Mouse (Mus musculus): Measurements from ENCODE around the gene Lzts2. TPM values are rescaled to one million over a fixed set of nuclear protein-coding genes. Genes with fewer than 3 reads are reported as not detected.

Lzts2 gene
- total and polyA plus RNA-seq, 2 experiments from 2014 or later = 17.0 to 44.7 TPM

GRCm38 (mm10) chr19:45047935-45048643 lies 33.9 kb downstream of the Lzts2 start:
- Histone ChIP-seq H3K9ac (replicated peaks; ENCODE audit: low read length) (peak overlapping the region; percentile 66), H3K4me1 (ENCODE audit: insufficient read depth, low read length) (peaks cover 8% of the 10 kb centered on the region; the same call in 1 of the 2 replicates), H3K27ac (peak overlapping the region; percentile 91), H3K4me2 (ENCODE audit: low read depth, low read length) (peak overlapping the region; percentile 87), H3K4me3 (ENCODE audit: low read length) (peak overlapping the region; percentile 51), H3K27me3 (ENCODE audit: insufficient read depth, low read length) (no peaks in the 10 kb centered on the region), H3K9me3 (ENCODE audit: low read length) (no peaks in the 10 kb centered on the region), H3K36me3 (ENCODE audit: insufficient read depth, low read length) (peaks cover 27% of the 10 kb centered on the region)
- peak; percentile 66 for DNase-seq (ENCODE audit: low spot score)
- TF ChIP-seq CTCF (IDR thresholded peaks at IDR 0.05; ENCODE audit: low read depth) = no peak
- 8% methylated on average over 11 of the region's 11 CpGs for WGBS
- ATAC-seq = peak; percentile 61

GRCm38 (mm10) chr19:45048644-45049365 lies 34.6 kb downstream of the Lzts2 start:
- Histone ChIP-seq H3K27me3 (ENCODE audit: insufficient read depth, low read length) (no peaks in the 10 kb centered on the region), H3K4me2 (ENCODE audit: low read depth, low read length) (peak overlapping the region; percentile 87), H3K36me3 (ENCODE audit: insufficient read depth, low read length) (peaks cover 32% of the 10 kb centered on the region), H3K9me3 (ENCODE audit: low read length) (no peaks in the 10 kb centered on the region), H3K4me3 (ENCODE audit: low read length) (peak overlapping the region; percentile 51), H3K4me1 (ENCODE audit: insufficient read depth, low read length) (peaks cover 8% of the 10 kb centered on the region; the same call in 1 of the 2 replicates), H3K9ac (replicated peaks; ENCODE audit: low read length) (peak overlapping the region; percentile 66), H3K27ac (peak overlapping the region; percentile 91)
- DNase-seq (ENCODE audit: low spot score) (no peak), ATAC-seq (no peak)
- no peak for TF ChIP-seq CTCF (IDR thresholded peaks at IDR 0.05; ENCODE audit: low read depth)
- WGBS = 69% methylated on average over 12 of the region's 12 CpGs

- no peak overlapping the region for H3K27ac ChIP-seq
- no peak for TF ChIP-seq CTCF (IDR thresholded peaks at IDR 0.05; ENCODE audit: low read depth)
- ATAC-seq = no peak
- peak overlapping the region; percentile 87 for H3K4me2 ChIP-seq (ENCODE audit: low read depth, low read length)
- H3K36me3 ChIP-seq (ENCODE audit: insufficient read depth, low read length) = peaks cover 38% of the 10 kb centered on the region
- 68% methylated on average over 9 of the region's 9 CpGs for WGBS
- no peaks in the 10 kb centered on the region for H3K27me3 ChIP-seq (ENCODE audit: insufficient read depth, low read length)
- peak overlapping the region; percentile 66; the same call in 1 of the 2 replicates for H3K9ac ChIP-seq (replicated peaks; ENCODE audit: low read length)
- DNase-seq (ENCODE audit: low spot score) = no peak
- H3K4me3 ChIP-seq (ENCODE audit: low read length) = no peak overlapping the region
- peaks cover 8% of the 10 kb centered on the region; the same call in 1 of the 2 replicates for H3K4me1 ChIP-seq (ENCODE audit: insufficient read depth, low read length)
- no peaks in the 10 kb centered on the region for H3K9me3 ChIP-seq (ENCODE audit: low read length)
These were observed 35.3 kb downstream of the Lzts2 start for GRCm38 (mm10) chr19:45049523-45049922.

- WGBS = 88% methylated on average over 8 of the region's 8 CpGs
These were observed 39.2 kb downstream of the Lzts2 start for GRCm38 (mm10) chr19:45053451-45053850.

GRCm38 (mm10) chr19:45054892-45055690 lies 40.9 kb downstream of the Lzts2 start:
- peaks cover 46% of the 10 kb centered on the region for H3K36me3 ChIP-seq (ENCODE audit: insufficient read depth, low read length)
- DNase-seq (ENCODE audit: low spot score) (no peak), ATAC-seq (no peak)
- no peak overlapping the region for H3K9ac ChIP-seq (replicated peaks; ENCODE audit: low read length)
- no peaks in the 10 kb centered on the region for H3K9me3 ChIP-seq (ENCODE audit: low read length)
- H3K4me2 ChIP-seq (ENCODE audit: low read depth, low read length) = no peak overlapping the region
- H3K27me3 ChIP-seq (ENCODE audit: insufficient read depth, low read length) = no peaks in the 10 kb centered on the region
- peaks cover 15% of the 10 kb centered on the region for H3K4me1 ChIP-seq (ENCODE audit: insufficient read depth, low read length)
- WGBS = 87% methylated on average over 6 of the region's 6 CpGs
- no peak overlapping the region for H3K27ac ChIP-seq
- TF ChIP-seq CTCF (IDR thresholded peaks at IDR 0.05; ENCODE audit: low read depth) = no peak
- H3K4me3 ChIP-seq (ENCODE audit: low read length) = no peak overlapping the region

More at GRCm38 (mm10) chr19:45053451-45053850, 39.2 kb downstream of the Lzts2 start:
- Histone ChIP-seq H3K9ac (replicated peaks; ENCODE audit: low read length) (no peak overlapping the region), H3K4me3 (ENCODE audit: low read length) (no peak overlapping the region), H3K9me3 (ENCODE audit: low read length) (no peaks in the 10 kb centered on the region), H3K36me3 (ENCODE audit: insufficient read depth, low read length) (peaks cover 46% of the 10 kb centered on the region), H3K27me3 (ENCODE audit: insufficient read depth, low read length) (no peaks in the 10 kb centered on the region), H3K4me2 (ENCODE audit: low read depth, low read length) (no peak overlapping the region), H3K4me1 (ENCODE audit: insufficient read depth, low read length) (peaks cover 10% of the 10 kb centered on the region; the same call in 1 of the 2 replicates), H3K27ac (no peak overlapping the region)
- TF ChIP-seq CTCF (IDR thresholded peaks at IDR 0.05; ENCODE audit: low read depth) = no peak
- DNase-seq (ENCODE audit: low spot score) = no peak
- ATAC-seq = no peak

GRCm38 (mm10) chr19:45056364-45056763 lies 42.1 kb downstream of the Lzts2 start:
- H3K4me2 ChIP-seq (ENCODE audit: low read depth, low read length) = no peak overlapping the region
- peak; percentile 70 for TF ChIP-seq CTCF (IDR thresholded peaks at IDR 0.05; ENCODE audit: low read depth)
- H3K36me3 ChIP-seq (ENCODE audit: insufficient read depth, low read length) = peaks cover 35% of the 10 kb centered on the region
- no peak overlapping the region for H3K4me3 ChIP-seq (ENCODE audit: low read length)
- H3K9ac ChIP-seq (replicated peaks; ENCODE audit: low read length) = no peak overlapping the region
- ATAC-seq = peak; percentile 13; the same call in 1 of the 2 replicates
- peaks cover 15% of the 10 kb centered on the region for H3K4me1 ChIP-seq (ENCODE audit: insufficient read depth, low read length)
- H3K27ac ChIP-seq = peak overlapping the region; percentile 91
- H3K9me3 ChIP-seq (ENCODE audit: low read length) = no peaks in the 10 kb centered on the region
- H3K27me3 ChIP-seq (ENCODE audit: insufficient read depth, low read length) = no peaks in the 10 kb centered on the region
- 24% methylated on average over 4 of the region's 4 CpGs for WGBS
- peak; percentile 77 for DNase-seq (ENCODE audit: low spot score)

Measured in hindbrain, postnatal 0 days (tissue).